Mouse (Mus musculus): Measurements from ENCODE around the gene Lrrc73.

DNA sequence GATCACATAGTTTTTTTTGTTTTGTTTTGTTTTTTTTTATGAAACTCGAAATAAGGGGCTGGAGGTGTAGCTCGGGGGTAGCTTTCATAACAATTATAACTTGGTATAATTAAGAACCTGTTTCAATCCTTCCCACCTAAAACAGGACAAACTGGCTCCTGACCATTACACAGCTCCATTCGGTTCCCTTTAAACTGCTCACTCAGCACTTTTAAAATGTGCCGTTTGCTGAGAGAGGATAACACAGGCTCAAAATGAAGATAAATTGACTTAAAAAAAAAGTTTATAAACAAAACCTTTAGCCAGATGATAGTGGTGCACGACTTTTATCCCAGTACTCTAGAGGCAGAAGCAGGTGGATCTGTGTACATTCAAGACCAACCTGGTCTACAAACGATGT, 32.1 kb downstream of the Lrrc73 start:
- TF ChIP-seq CTCF (IDR thresholded peaks at IDR 0.05; ENCODE audit: extremely low read depth, insufficient read length, insufficient replicate concordance, low read depth, low read length), result no peak
- TF ChIP-seq POLR2A (IDR thresholded peaks at IDR 0.05; ENCODE audit: low read depth, low read length), result no peak

Measured in small intestine, adult 2 months (tissue).